Mouse (Mus musculus): ENCODE results near the gene Mvp. TPM values are rescaled to one million over a fixed set of nuclear protein-coding genes. Genes with fewer than 3 reads are reported as not detected.

Mvp gene
- total RNA-seq, 2 experiments from 2014 or later: 8.0 to 10.1 TPM

GRCm38 (mm10) chr7:126950647-126951615, 63.5 kb downstream of the Mvp start:
- DNase-seq (ENCODE audit: low spot score in 2 of 2): peak in 1 of 2 experiments; percentile 21
- TF ChIP-seq CTCF (conservative IDR thresholded peaks at IDR 0.05): no peak
- Histone ChIP-seq H3K4me3 (peak overlapping the region; percentile 67), H3K27ac (peak overlapping the region; percentile 96)

- 0 out of 2 replicates have a peak, but pooled peaks have one; percentile 4 for TF ChIP-seq CTCF (conservative IDR thresholded peaks at IDR 0.05)
- peak; percentile 77 to 91 for DNase-seq (ENCODE audit: low spot score in 2 of 2)
- H3K27ac ChIP-seq: peak within 1 kb of the TSS; percentile 96
- H3K4me3 ChIP-seq: peak within 1 kb of the TSS; percentile 67
Observed at GRCm38 (mm10) chr7:126949793-126950646, 64.4 kb downstream of the Mvp start, which contains the start of gene Sez6l2. Sez6l2 (plus strand) TSS chr7:126950563.

GRCm38 (mm10) chr7:126949403-126949792, 65.0 kb downstream of the Mvp start, which contains the start of gene Asphd1:
Asphd1 (minus strand) TSS chr7:126949582.
- Histone ChIP-seq H3K27ac (peak within 1 kb of the TSS; percentile 96), H3K4me3 (peak within 1 kb of the TSS; percentile 67)
- peak; percentile 57 to 67 for DNase-seq (ENCODE audit: low spot score in 2 of 2)
- no peak for TF ChIP-seq CTCF (conservative IDR thresholded peaks at IDR 0.05)

GRCm38 (mm10) chr7:126948626-126949025, 65.8 kb downstream of the Mvp start:
- no peak for TF ChIP-seq CTCF (conservative IDR thresholded peaks at IDR 0.05)
- DNase-seq (ENCODE audit: low spot score in 2 of 2): no peak
- peak overlapping the region; percentile 96 for H3K27ac ChIP-seq
- peak overlapping the region; percentile 67 for H3K4me3 ChIP-seq

GRCm38 (mm10) chr7:126946530-126946929, 67.9 kb downstream of the Mvp start:
- Histone ChIP-seq H3K4me3 (no peak overlapping the region), H3K27ac (peak overlapping the region; percentile 19; the same call in 1 of the 2 replicates)
- peak in 1 of 2 experiments; percentile 24 for DNase-seq (ENCODE audit: low spot score in 2 of 2)
- peak; percentile 77 for TF ChIP-seq CTCF (conservative IDR thresholded peaks at IDR 0.05)

GRCm38 (mm10) chr7:126941801-126942200, 72.6 kb downstream of the Mvp start:
- Histone ChIP-seq H3K4me3 (peak overlapping the region; percentile 19; the same call in 1 of the 2 replicates), H3K27ac (peak overlapping the region; percentile 91)
- TF ChIP-seq CTCF (conservative IDR thresholded peaks at IDR 0.05): no peak
- peak; percentile 44 to 67 for DNase-seq (ENCODE audit: low spot score in 2 of 2)

- no peak for TF ChIP-seq CTCF (conservative IDR thresholded peaks at IDR 0.05)
- H3K27ac ChIP-seq: peak overlapping the region; percentile 91
- DNase-seq (ENCODE audit: low spot score in 2 of 2): peak in 1 of 2 experiments; percentile 18
- H3K4me3 ChIP-seq: no peak overlapping the region
Observed at GRCm38 (mm10) chr7:126941171-126941570, 73.2 kb downstream of the Mvp start.

Small RNA genes within 50 kb of the gene (microRNA-seq; reads per million reads assigned to microRNA genes)
- 0 reads per million in 2 experiments for gene Gm44343

Other genes starting within 250 kb of the Mvp start
- 1 to 10 TPM; 3.1 to 7.0 TPM for gene Gdpd3, start 248.3 kb downstream of the Mvp start, total RNA-seq (2021)
- 100 to 1,000 TPM; 283 to 289 TPM for gene Ypel3, start 237.7 kb downstream of the Mvp start, total RNA-seq (2021)
- gene Tbx6, start 233.1 kb downstream of the Mvp start, total RNA-seq (2021): 1 to 10 TPM in 1 of 2 experiments, under 1 TPM in 1; 0.54 to 1.0 TPM
- gene Ppp4c, start 222.1 kb downstream of the Mvp start, total RNA-seq (2021): 10 to 100 TPM; 50.2 to 54.9 TPM
- gene Fam57b, start 217.0 kb downstream of the Mvp start, total RNA-seq (2021): 10 to 100 TPM; 73.8 to 74.7 TPM
- not detected for gene 4930451I11Rik, start 183.0 kb downstream of the Mvp start, total RNA-seq (2021)
- gene Doc2a, start 167.2 kb downstream of the Mvp start, total RNA-seq (2021): 10 to 100 TPM; 19.2 to 20.5 TPM
- gene Hirip3, start 152.6 kb downstream of the Mvp start, total RNA-seq (2021): 10 to 100 TPM; 32.2 to 38.5 TPM
- gene Ino80e, start 152.2 kb downstream of the Mvp start, total RNA-seq (2021): 10 to 100 TPM; 49.2 to 49.4 TPM
- 100 to 1,000 TPM; 154 to 163 TPM for gene Taok2, start 129.9 kb downstream of the Mvp start, total RNA-seq (2021)
- gene Tmem219, start 91.7 kb downstream of the Mvp start, total RNA-seq (2021): 10 to 100 TPM; 21.4 to 23.3 TPM
- 100 to 1,000 TPM; 164 to 166 TPM for gene Kctd13, start 85.7 kb downstream of the Mvp start, total RNA-seq (2021)
- gene Asphd1, start 65.0 kb downstream of the Mvp start, total RNA-seq (2021): 10 to 100 TPM; 31.7 to 36.1 TPM
- gene Sez6l2, start 64.1 kb downstream of the Mvp start, total RNA-seq (2021): 100 to 1,000 TPM; 439 to 458 TPM
- gene Cdipt, start 38.7 kb downstream of the Mvp start, total RNA-seq (2021): 100 to 1,000 TPM; 155 to 167 TPM
- gene Cdiptos, start 38.5 kb downstream of the Mvp start, total RNA-seq (2021): not detected
- under 1 TPM in 1 of 2 experiments, not detected in 1; 0.90 TPM for gene Pagr1b, start 1.9 kb upstream of the Mvp start, total RNA-seq (2021)
- gene Pagr1a, start 2.7 kb upstream of the Mvp start, total RNA-seq (2021): 10 to 100 TPM; 17.4 to 43.4 TPM
- 10 to 100 TPM; 53.6 to 62.4 TPM for gene Gm42742, start 6.5 kb upstream of the Mvp start, total RNA-seq (2021)
- 100 to 1,000 TPM; 243 to 275 TPM for gene Prrt2, start 6.6 kb upstream of the Mvp start, total RNA-seq (2021)
- 100 to 1,000 TPM; 242 to 258 TPM for gene Maz, start 12.4 kb upstream of the Mvp start, total RNA-seq (2021)
- 1 to 10 TPM; 4.1 to 9.9 TPM for gene Kif22, start 27.9 kb upstream of the Mvp start, total RNA-seq (2021)
- gene Zg16, start 72.7 kb upstream of the Mvp start, total RNA-seq (2021): not detected
- 1 to 10 TPM; 1.0 to 2.0 TPM for gene AI467606, start 76.7 kb upstream of the Mvp start, total RNA-seq (2021)
- gene Qprt, start 107.6 kb upstream of the Mvp start, total RNA-seq (2021): not detected
- under 1 TPM; 0.64 to 0.72 TPM for gene Spn, start 123.2 kb upstream of the Mvp start, total RNA-seq (2021)
- 10 to 100 TPM; 88.4 to 97.0 TPM for gene Cd2bp2, start 181.4 kb upstream of the Mvp start, total RNA-seq (2021)
- 100 to 1,000 TPM; 102 to 120 TPM for gene Tbc1d10b, start 193.8 kb upstream of the Mvp start, total RNA-seq (2021)
- 1 to 10 TPM; 1.3 to 1.9 TPM for gene Mylpf, start 194.3 kb upstream of the Mvp start, total RNA-seq (2021)
- gene Zfp553, start 218.4 kb upstream of the Mvp start, total RNA-seq (2021): 10 to 100 TPM; 18.6 to 21.7 TPM
- 1 to 10 TPM; 5.0 to 6.3 TPM for gene Sept1, start 218.5 kb upstream of the Mvp start, total RNA-seq (2021)
- gene Zfp771, start 229.7 kb upstream of the Mvp start, total RNA-seq (2021): 10 to 100 TPM; 68.3 to 69.2 TPM
- 10 to 100 TPM; 18.3 to 23.8 TPM for gene Dctpp1, start 246.1 kb upstream of the Mvp start, total RNA-seq (2021)